Mouse (Mus musculus) thymus, adult 2 months (tissue): ENCODE measurements around the gene C2cd5. TPM values are rescaled to one million over a fixed set of nuclear protein-coding genes. Genes with fewer than 3 reads are reported as not detected.

Experiments used
- DNase-seq: peaks from one replicate; pipeline ENCODE4 v3.0.0; 2021
- H3K27ac ChIP-seq: fragments of 200-500 bp; 2 replicates; pipeline ENCODE4 v1.5.1; 2012; ENCODE audit warnings: low read length, control low read depth; ENCODE audit not compliant: control insufficient read depth, insufficient read depth
- H3K27me3 ChIP-seq: fragments of 200-500 bp; 2 replicates; pipeline ENCODE4 v1.6.1; 2012; ENCODE audit warnings: mild to moderate bottlenecking, low read length, moderate library complexity, mixed read lengths; ENCODE audit not compliant: control insufficient read depth, insufficient read depth
- H3K36me3 ChIP-seq: fragments of 200-500 bp; 2 replicates; pipeline ENCODE4 v1.6.1; 2012; ENCODE audit warnings: mild to moderate bottlenecking, low read length, moderate library complexity; ENCODE audit not compliant: control insufficient read depth, insufficient read depth
- H3K4me1 ChIP-seq: fragments of 200-500 bp; replicated peaks from 2 replicates; pipeline ENCODE4 v1.6.1; 2012; ENCODE audit warnings: low read length; ENCODE audit not compliant: control insufficient read depth, insufficient read depth
- H3K4me3 ChIP-seq: fragments of 200-500 bp; 2 replicates; pipeline ENCODE4 v1.5.1; 2012; ENCODE audit warnings: mild to moderate bottlenecking, low read length, control low read depth, moderate library complexity; ENCODE audit not compliant: control insufficient read depth, insufficient read depth
- CTCF ChIP-seq: fragments of 200-500 bp; IDR thresholded peaks from 2 replicates; pipeline ENCODE4 v1.5.1; 2012; ENCODE audit warnings: mild to moderate bottlenecking, control low read depth, low read length, moderate library complexity, borderline replicate concordance; ENCODE audit not compliant: control insufficient read depth, poor library complexity, insufficient read depth; ENCODE audit errors: extremely low read depth
- POLR2A ChIP-seq: fragments of 200-500 bp; IDR thresholded peaks from 2 replicates; pipeline ENCODE4 v1.6.1; 2012; ENCODE audit warnings: mild to moderate bottlenecking, low read length, control low read depth, moderate library complexity; ENCODE audit not compliant: control insufficient read depth, poor library complexity, insufficient read depth; ENCODE audit errors: extremely low read depth
- WGBS: fragments of 180-500 bp; shearing (Covaris S2); methylation state at CpG from one replicate; pipeline ENCODE4 v1.1.7; 2018; 5-methylcytosine and 5-hydroxymethylcytosine counted together
- polyA plus RNA-seq: library from polyadenylated mRNA; depleted of rRNA; stranded (reverse); fragments of >200 nt; gene quantifications from 2 replicates; pipeline ENCODE4 v1.2.3, GENCODE M21; 2012

C2cd5 gene
- polyA plus RNA-seq, 1 experiment: 36.2 TPM

DNA sequence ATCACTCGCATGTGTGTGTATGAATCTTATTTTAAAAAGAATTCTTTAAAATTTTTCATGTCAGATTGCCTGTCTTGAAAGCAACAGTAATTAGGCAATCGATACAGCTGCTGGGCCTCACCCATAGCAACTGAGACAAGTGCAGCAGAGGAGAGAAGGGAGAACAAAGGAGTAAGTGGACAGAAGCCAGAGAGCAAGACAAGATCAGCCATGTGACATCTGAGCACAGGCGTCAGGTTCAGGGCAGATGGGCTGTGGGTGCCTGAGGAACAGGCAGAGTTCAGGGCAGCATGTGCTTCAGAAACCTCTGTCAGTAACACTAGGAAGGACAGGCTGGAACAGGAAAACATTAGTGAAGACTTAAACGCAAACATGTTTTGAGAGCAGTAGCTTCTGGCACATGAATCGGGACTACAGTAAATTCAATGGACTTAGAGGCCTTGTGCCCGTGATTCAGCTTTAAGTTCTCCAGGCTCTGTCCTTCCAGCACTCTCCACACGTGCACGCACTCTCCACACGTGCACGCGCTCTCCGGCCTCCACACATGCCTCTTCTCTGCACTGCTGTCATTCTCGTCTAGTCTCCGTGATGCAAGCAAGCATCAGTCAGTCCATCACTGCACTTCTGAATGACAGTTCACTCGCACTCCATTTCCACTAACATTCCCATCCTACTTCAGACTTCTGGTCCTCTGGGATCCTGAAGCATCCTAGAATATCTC, 52.2 kb downstream of the C2cd5 start:
- no peaks in the 10 kb centered on the region for H3K27me3 ChIP-seq
- H3K27ac ChIP-seq: no peak overlapping the region
- DNase-seq: no peak
- WGBS: 94% methylated on average over 15 of the region's 15 CpGs
- H3K4me1 ChIP-seq: no peaks in the 10 kb centered on the region
- no peak overlapping the region for H3K4me3 ChIP-seq
- H3K36me3 ChIP-seq: peaks cover 10% of the 10 kb centered on the region; the same call in 1 of the 2 replicates
- TF ChIP-seq POLR2A (no peak), CTCF (no peak)

DNA sequence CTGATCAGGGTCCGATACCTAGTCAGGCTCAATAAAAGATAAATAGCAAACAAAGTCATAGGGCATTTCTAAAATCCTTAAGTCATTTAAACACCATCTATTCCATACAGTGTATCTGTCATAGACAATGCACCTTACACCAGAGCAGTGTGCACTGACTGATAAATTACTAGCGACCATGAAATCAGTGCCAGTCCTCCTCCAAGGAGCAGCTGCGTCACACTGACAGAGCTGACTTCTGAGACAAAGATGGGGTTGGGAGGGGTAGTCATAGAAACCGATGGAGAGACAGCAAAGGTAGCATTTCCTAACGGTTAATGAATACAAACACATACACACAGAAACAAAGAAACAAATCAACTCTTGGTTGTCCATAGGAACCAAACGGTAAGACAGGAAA, 58.4 kb downstream of the C2cd5 start:
- H3K36me3 ChIP-seq: peaks cover 11% of the 10 kb centered on the region
- TF ChIP-seq POLR2A (no peak), CTCF (no peak)
- 94% methylated on average over 6 of the region's 6 CpGs for WGBS
- H3K27ac ChIP-seq: no peak overlapping the region
- H3K4me3 ChIP-seq: no peak overlapping the region
- H3K4me1 ChIP-seq: no peaks in the 10 kb centered on the region
- no peaks in the 10 kb centered on the region for H3K27me3 ChIP-seq
- DNase-seq: no peak

DNA sequence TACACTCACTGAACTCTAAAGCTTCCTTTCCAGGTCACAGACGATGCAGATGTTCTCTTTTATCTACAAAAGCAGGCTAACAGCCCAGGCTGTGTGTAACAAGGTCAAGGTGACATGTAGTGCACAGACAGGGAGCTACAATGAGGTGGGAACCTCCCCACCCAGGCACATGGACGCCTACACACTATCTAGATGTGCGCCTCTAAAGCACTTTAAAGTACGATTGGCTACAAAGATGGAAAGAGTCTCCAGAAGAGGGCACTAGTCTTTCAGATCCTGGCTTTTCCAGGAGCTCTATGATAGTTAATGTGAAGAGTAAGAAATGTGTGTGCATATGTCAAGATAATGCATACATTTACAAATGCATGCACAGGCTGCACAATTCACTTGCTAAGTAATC, 64.7 kb downstream of the C2cd5 start:
- Histone ChIP-seq H3K4me3 (no peak overlapping the region), H3K36me3 (peaks cover 31% of the 10 kb centered on the region), H3K27me3 (no peaks in the 10 kb centered on the region), H3K4me1 (peaks cover 6% of the 10 kb centered on the region), H3K27ac (no peak overlapping the region)
- 10% methylated on average over 4 of the region's 4 CpGs for WGBS
- DNase-seq: peak; percentile 62
- TF ChIP-seq CTCF: no peak
- no peak for TF ChIP-seq POLR2A

DNA sequence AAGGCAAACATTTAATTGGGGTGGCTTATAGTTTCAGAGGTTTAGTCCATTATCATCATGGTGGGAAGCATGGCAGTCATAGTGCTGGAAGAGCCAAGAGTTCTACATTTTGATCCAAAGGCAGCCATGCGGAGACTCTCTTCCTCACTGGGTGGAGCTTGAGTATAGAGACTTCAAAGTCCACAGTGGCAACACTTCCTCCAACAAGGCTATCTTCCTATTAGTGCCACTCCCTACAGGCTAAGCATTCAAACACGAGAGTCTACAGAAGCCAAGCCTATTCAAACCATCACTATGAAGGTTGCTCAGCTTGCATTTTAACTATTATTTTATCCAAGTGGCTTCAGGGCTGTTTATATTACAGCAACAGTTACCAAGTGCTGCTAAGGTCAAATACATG, 65.4 kb downstream of the C2cd5 start:
- no peak overlapping the region for H3K27ac ChIP-seq
- peaks cover 38% of the 10 kb centered on the region for H3K36me3 ChIP-seq
- peaks cover 6% of the 10 kb centered on the region for H3K4me1 ChIP-seq
- no peak for DNase-seq
- no peak for TF ChIP-seq CTCF
- no peak for TF ChIP-seq POLR2A
- 97% methylated on average over 2 of the region's 2 CpGs for WGBS
- no peak overlapping the region for H3K4me3 ChIP-seq
- no peaks in the 10 kb centered on the region for H3K27me3 ChIP-seq

DNA sequence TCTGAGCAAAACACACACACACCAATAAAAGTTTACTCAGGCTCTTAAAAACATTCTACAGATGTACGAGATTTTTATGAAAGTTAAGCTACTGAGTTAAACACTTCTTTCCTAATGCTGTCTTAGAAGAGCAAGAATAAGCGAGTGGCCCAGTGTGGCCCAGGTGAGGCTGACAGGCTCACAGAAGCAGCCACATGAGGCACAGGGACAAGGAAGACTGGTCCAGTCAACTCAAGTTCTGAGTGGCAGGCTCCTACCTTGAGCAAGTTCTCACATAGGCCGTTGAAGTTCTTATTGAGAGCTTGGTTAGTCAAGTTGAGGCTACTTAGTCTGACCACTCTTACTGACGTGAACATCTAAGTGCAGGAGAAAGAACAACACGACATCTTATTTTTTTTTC, 69.4 kb downstream of the C2cd5 start:
- no peak for DNase-seq
- Histone ChIP-seq H3K27me3 (no peaks in the 10 kb centered on the region), H3K27ac (no peak overlapping the region), H3K36me3 (peaks cover 43% of the 10 kb centered on the region), H3K4me3 (no peak overlapping the region), H3K4me1 (0 out of 2 replicates have a peak, but pooled peaks cover 2% of the 10 kb centered on the region)
- TF ChIP-seq POLR2A (no peak), CTCF (no peak)
- 98% methylated on average over 5 of the region's 5 CpGs for WGBS

DNA sequence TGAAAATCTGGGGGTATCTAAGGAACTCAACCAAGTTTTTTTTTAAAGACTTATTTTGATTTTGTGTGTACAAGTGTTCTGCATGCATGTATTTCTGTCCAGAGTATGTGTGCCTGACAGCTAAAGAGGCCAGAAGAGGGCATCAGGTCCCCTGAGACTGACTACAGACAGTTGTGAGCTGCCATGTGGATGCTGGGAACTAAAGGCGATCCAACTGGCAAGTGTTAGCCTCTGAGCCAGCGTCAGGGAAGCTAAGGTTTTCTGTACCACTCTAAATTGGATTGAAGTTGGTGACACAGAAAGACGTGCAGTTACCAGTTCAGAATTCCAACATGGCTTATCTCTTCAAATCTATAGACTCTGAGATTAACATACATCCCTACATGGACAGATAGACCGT, 72.0 kb downstream of the C2cd5 start:
- TF ChIP-seq CTCF (no peak), POLR2A (no peak)
- no peaks in the 10 kb centered on the region for H3K27me3 ChIP-seq
- H3K27ac ChIP-seq: no peak overlapping the region
- H3K4me3 ChIP-seq: no peak overlapping the region
- peaks cover 35% of the 10 kb centered on the region for H3K36me3 ChIP-seq
- DNase-seq: no peak
- no peaks in the 10 kb centered on the region for H3K4me1 ChIP-seq
- 99% methylated on average over 4 of the region's 4 CpGs for WGBS

GRCm38 (mm10) chr6:143027402-143027801, 72.5 kb downstream of the C2cd5 start:
- Histone ChIP-seq H3K4me1 (no peaks in the 10 kb centered on the region), H3K36me3 (peaks cover 35% of the 10 kb centered on the region), H3K27me3 (no peaks in the 10 kb centered on the region), H3K4me3 (no peak overlapping the region), H3K27ac (no peak overlapping the region)
- TF ChIP-seq CTCF (no peak), POLR2A (no peak)
- WGBS: 97% methylated on average over 10 of the region's 10 CpGs
- no peak for DNase-seq
